Mouse (Mus musculus): ENCODE measurements around the gene Alg13.

Alg13 gene

DNA sequence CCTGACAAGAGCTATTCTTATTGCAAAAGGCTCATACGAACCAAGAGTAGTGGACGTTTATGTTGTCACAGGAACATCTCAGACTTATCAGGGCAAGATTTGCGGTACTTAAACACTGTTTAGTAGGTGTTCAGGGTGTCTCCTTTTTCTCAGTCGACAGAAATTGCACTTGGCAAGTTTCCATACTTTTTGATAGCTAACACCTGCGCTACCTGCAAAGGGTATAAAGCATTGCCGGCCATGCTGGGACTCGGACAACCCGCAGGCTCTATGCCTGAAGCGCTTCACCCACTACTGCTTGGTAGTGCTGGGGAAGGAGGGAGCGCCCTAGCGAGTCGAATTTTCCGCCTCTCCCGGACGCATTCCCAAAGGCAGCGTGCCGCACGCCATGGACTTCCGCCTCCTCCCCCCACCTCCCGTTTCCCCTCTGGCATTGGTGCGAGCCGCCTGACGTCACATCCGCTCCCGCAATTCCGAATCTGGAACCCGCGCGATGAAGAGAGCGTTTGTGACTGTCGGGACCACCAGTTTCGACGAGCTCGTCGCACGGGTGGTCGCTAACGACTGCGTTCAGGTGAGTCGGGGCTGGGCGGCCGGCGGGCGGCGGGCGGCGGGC lies at the start of gene Alg13:
Gene Alg13, plus strand, starts transcription at position 257 of the 616 bp plus-strand sequence.
- DNase-seq: peak; percentile 85

DNA sequence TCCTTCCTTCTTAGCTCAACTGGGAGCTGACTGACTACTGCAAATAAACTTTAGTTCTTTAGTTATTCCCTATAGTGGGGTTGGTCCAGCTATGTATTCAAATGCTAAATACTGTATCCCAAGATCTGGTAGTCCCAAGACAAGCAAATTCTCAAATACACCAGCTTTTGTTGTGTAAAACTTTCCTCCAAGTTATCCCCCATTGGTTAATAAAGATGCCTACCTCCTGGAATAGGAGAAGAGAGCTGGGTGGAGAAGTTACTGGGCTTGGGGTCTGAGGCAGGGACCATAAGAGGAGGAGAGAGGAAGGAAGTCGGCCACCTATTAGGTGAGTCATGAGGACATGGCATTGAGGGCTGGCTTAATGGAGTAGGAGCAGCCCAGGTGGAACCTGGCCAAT lies 49.0 kb upstream of the Alg13 start:
- no peak for DNase-seq

DNA sequence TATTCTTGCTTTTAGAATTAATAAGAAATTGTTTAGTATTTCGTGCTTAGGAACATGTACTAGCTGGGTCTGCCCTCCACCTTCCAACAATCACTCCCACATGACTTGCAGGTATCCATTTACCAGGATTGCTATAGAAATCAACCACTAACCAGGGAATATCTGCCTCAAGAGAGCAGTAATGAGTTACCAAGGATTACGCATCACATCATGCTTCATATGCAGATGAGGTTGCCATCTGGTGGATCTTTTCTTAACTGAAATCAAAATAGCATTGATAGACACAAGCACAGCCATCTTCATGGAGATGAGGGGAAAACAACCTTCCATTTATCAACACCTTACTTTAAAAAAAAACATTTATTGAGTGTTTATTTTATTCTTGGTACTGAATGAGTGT lies 16.1 kb upstream of the Alg13 start:
- DNase-seq: peak; percentile 4

DNA sequence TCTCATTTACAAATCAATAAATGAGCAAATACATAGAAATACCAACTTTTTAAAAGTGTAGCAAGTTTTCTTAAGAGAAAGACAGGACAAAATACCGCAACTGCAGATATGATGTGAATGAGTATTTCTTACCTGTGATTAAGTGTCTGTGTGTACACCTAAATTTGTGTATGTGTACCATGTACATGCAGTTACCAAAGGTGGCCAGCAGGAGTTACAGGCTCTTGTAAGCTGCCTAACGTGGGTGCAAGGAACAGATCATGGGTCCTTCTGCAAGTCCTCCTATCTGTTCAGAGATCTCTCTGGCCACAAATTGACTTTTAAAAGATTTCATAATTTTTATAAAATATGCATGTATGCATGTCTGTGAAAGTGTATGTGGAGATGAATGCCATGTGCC lies 11.9 kb upstream of the Alg13 start:
- no peak for DNase-seq

DNA sequence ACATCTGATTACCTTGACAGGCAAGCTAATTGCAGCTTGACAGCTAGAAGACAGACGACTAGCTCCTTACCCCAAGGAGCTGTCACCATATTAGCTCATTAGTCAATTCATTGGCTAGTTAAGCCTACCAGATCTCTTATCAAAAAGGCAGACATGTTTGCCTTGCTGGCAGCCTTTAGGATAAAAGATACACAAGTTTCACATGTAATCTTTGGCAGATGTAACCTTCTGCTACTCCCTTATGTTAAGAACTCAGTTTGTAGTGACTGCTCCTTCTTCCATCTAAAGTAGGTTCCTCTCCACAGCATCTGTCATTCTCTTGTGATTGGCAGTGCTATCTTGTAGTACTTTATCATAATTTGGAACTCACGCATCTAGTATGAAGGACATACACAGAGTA lies 3.6 kb upstream of the Alg13 start:
- DNase-seq: no peak

DNA sequence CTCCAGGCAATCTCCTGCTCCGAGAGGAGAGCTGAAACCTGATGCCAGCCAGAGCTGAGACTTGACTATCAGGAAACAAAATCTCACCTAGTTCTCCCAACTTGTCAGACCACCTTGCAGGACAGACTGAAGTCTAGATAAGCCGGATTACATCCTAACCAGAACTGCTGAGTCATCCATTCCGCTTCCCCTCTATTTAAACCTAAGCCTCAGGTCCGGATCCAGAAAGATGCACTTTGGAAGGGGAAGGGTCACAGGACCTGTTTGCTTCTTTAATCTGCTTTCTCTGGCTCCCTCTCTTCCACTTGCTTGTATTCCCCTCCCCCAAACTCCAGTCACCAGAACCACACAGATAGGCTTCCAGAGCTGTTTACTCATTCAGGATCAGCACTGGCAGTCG lies 2.6 kb upstream of the Alg13 start:
- DNase-seq: no peak

DNA sequence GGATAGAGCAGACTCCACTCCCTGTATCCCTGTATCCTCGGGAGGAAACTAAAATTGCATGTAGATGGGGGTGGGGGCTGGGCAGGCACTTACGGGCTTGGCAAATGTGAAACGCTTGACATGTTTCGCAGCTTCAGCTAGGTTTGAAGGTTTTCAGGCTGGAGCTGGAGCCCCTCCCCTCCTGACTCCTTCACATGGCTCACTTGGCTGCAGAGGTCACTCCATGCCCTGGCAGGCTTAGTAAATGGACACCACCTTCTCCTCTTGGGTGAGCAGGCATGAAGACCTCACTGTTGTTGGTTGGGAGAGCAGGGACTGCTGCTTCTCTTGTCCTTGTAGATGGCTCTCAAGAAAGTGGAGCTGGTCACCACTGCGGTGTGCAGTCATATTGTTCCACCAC lies 1.6 kb upstream of the Alg13 start:
- no peak for DNase-seq

DNA sequence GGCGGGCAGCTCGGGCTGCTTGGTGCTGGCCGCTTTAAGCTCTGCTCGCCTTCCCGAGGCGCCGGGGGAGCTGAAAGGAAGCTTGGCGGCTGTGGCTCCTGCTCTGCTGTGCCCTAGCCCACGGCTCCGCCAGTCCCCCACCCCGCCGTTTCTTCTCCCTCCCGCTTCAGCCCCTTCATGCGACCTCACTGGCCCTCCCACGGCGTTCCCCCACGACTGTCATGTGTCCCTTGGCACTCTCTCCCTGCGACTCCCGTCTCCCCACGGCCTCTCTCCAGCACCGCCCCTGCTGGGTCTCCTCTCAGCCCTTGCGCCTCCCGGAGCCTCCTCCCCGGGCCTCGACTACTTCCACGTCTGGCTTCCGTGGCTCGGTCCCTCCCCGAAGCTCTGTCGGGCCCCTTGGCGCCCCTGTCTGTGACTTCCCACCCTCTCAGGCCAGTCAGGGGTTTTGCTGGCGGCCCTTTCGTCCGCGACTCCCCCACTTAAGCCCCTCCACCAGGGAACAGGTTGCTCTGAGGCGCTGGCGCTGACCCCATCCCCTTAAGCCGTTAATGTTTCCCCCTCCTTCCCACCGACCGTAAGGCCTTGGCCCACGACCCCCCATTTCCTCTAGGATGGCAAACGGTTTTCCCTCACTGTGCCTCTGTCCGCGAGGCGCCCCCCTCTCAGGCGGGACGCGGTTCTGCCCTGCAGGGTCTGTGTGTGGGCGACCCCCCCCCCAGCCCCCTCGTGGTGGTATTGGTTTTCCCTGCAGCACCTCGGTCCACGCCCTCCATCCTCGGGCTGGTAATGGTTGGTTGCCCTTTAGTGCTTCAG lies 768 bp downstream of the Alg13 start:
- peak; percentile 18 for DNase-seq

DNA sequence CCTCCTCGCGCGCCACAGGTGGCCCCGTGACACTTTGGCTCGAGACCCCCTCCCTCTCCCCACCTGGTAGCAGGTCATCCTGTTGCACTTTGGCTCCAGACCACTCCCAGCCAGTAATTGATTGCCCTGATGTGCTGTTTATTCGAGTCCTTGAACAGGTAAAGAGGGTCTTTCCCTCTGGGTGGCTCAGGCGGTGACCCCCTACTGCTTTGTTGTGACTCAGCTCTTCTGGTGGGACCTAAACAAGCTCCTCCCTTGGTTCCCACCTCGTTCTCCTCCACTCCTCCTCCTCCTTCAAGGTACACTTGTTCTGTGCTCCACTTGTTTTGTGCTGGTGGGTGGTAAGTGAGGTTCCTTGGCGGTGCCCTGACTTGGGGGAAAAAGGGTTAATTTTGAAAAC lies 1.8 kb downstream of the Alg13 start:
- DNase-seq: no peak

DNA sequence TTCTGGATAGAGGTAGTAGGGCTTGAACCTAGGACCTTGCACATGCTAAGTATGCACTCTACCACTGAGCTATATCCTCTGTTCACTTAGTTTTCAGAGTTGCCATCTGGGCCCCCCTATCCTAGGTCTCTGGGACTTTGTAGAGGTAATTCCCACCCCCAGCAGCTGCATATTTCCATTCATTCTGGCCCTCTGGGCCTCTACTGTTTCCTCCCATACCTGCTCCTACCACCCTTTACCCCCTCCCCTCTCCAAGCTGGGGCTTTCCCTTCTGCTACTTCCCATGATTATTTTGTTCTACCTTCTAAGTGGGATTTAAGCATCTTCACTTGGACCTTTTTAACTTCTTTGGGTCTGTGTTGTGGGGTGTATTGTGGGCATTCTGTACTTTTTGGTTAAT lies 7.8 kb downstream of the Alg13 start:
- DNase-seq: no peak

DNA sequence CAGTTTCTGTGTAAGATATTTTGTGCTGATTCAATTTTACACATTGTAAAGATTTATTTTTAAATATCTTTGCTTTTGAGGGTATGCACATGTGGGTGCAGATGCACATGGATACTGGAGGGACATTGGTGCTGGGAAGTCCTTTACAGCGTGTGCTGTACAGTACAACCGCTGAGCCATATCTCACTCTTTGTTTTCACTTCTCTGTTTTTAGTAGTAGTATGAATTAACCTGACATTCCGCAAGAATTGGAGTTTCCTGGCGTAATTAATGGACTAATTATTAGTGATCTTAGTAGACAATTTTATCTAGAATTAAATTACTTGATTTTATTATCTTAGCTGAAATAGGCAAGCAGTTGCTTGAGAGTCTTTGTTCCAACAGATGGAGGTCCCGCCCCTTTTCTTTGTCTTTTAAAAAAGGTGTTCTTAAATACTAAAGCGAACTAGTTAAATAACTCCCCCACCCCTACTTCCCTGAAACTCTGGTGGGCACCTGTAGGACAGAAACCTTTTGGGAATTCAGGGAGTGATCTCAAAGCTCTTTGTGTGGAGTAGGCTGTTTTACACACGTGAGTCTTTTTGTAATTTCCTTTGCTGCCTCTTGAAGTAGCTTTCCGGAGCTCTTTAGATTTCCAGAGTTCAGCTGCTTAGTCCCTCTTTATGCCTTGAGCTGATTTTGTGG lies 17.9 kb downstream of the Alg13 start:
- no peak for DNase-seq

DNA sequence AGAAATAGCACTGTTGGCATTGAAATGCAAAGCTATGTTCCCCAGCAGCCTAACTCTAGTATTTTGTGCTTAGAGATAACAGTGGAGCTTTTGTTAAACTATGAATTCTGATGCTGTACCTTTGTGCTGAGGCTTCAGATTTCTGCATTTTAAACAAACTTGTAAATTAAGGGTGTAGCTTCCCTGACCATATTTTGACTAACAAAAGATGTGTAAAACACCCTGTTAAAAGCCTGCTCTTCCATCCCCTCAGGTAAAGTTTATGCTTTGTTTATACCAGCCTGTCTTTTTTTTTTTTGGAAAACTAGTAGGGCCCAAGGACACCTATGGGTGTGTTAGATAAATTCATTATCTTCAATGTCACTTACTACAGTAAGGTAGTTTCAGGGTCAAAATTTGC lies 20.3 kb downstream of the Alg13 start:
- no peak for DNase-seq

DNA sequence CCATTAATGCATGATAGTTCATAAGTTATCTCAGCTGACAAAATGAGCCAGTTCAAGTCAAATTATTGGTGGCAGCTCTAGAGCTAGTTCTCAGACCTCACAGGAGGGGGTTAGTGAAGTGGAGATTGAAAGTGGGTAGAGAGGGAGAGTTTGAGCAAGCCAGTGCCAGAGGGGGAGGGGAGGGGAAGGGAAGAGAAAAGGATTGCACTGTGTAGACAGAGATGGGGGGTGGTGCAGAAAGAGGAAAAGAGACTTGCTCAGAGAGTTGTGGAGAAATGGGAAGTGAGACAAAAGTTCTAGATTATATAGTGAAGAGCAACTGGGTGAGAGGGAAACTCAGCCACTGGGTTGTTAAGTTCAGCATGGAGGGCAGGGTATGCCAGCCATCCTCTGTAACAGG lies 20.8 kb downstream of the Alg13 start:
- DNase-seq: no peak

DNA sequence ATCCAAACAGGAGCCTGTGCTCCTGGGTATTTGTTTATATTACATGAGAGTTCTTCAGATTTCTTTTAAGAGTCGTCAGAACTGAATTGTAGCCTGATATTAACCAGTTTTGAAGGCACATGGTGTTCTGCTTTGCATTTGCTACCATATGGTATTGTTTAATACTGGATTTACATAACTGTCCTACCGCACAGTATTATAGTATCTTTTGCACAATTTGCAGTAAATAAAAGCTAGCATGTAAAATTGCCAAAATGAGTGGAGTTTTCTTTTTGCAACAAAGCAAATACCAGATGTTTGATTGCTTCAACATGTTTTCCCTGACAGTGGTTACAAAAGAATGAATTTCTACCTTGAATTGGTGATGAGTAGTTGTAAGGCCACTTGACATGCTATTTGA lies 56.6 kb downstream of the Alg13 start:
- DNase-seq: no peak

DNA sequence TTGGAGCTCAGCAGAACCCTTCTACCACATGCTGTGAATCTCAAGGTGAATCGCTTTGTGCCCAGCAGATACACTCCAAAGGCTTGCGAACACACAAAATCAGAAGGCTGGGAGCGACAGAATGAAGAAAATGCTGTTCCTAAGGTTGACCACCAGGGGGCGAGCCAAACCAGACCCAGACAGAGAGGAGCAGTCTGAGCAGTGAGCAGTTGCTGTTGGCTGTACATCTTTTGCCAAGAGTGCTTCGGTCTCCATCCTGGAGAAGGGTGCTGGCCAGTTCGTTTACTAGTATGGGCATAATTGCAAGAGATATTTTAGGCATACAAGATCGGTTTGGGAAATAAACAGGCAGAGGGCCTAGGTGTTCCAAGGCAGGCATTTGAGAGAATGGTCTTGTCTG lies 85.9 kb downstream of the Alg13 start:
- peak; percentile 43 for DNase-seq

DNA sequence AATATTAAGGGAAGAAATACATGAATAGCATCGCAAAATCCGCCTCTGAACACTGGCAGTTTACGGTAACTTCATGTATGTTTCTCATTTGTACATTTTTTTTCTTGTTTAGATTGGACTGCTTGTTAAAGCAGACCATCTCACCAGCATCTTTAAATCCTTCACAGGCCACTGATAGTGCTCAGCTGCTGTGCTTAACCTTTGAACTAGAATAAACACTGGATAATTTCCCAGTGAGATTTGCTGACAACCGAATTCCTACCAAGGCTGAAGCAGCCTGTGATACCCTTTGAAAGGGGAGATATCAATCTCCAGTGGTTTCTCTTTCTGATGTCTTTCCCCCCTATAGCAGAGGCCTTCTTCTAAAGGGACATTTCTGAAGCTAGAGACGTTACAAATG lies 90.4 kb downstream of the Alg13 start:
- DNase-seq: no peak

DNA sequence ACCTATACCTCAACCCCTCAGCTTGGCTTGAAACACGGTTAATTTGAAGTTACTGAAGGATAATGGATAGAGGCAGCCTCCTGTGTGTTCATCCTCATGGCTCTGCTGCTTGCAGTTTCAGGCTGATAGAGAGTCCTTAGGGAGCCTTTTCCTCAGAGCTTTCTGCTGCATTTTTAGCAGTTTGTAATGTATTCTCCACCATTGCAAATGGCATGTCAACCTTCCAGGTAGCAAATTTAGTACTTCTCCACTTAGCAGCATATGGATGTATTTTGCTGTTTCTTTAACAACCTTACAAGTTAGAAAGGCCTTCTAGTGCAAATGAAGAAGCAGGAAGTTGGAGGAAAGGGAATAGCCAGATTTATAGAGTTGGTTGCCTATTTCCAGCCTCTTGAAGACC lies 102.7 kb downstream of the Alg13 start:
- no peak for DNase-seq

DNA sequence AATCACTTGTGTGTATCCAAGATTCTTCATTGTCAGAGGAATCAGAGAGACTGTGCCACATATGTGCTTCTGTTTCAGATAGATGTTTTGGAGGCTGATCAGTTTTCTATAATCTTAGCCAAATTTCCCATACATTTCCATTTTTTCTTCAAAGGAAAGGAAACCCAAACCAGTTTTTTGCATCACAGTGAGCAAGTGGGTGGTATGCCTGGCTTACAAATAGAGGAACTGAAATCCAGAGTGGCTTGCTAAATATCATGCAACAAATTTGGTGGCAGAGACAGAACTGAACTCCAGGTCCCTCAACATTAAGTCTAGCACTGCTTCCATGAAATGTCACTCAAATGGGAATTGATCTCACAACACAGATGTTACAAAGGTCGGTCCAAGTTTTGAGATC lies 103.5 kb downstream of the Alg13 start:
- no peak for DNase-seq

DNA sequence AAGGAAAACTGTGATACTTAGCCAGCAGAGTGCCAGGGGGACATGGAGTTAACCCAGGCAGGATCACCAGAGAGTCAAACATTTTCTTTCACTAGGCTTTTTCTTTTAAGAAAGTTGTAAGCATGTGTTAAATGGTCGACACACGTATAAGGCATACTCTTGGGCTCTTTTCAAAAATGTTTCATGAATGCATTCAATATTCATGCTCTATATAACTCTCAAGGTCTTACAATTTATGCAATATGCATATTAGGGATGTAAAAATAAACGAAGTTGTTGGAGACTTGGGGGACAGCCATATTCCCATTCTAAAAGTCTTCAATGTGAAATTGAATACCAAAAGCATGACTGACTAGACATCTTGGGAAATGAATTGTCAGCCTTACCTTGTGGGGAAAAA lies 106.2 kb downstream of the Alg13 start:
- DNase-seq: no peak

All from lung, postnatal 10 days (tissue).